Mouse (Mus musculus) activated CD4-positive, CD25-positive, alpha-beta regulatory T cell, adult 4 months (primary cell): Measurements from ENCODE around the gene Rfx3. TPM values are rescaled to one million over a fixed set of nuclear protein-coding genes. Genes with fewer than 3 reads are reported as not detected.
A peak's percentile ranks its signal among the peaks of the same experiment; 100 is the strongest.

Experiments
- ATAC-seq: one replicate; pipeline ENCODE4 v1.8.0; 2017
- polyA plus RNA-seq, 2 experiments: library from polyadenylated mRNA; unstranded; fragments of 100-300 nt; shearing (Covaris generic); gene quantifications; one replicate each; pipeline ENCODE4 v1.2.1; 2017

Gene Rfx3
- polyA plus RNA-seq, result 1 to 10 TPM; 4.2 to 4.4 TPM

- peak; percentile 47 for ATAC-seq
These were observed at the start of gene Rfx3 for GRCm38 (mm10) chr19:28010471-28011395. TSS of gene Rfx3 (minus strand) at chr19:28011166.

GRCm38 (mm10) chr19:28052058-28052457 is 41.1 kb upstream of the Rfx3 start:
- no peak for ATAC-seq

GRCm38 (mm10) chr19:28051571-28051970 is 40.6 kb upstream of the Rfx3 start:
- ATAC-seq, result no peak

- no peak for ATAC-seq
These were observed 38.3 kb upstream of the Rfx3 start for GRCm38 (mm10) chr19:28049280-28049679.

- no peak for ATAC-seq
These were observed 35.8 kb upstream of the Rfx3 start for GRCm38 (mm10) chr19:28046806-28047205.

GRCm38 (mm10) chr19:28044950-28045349 is 34.0 kb upstream of the Rfx3 start:
- ATAC-seq, result no peak

GRCm38 (mm10) chr19:28011718-28012499 is 943 bp upstream of the Rfx3 start:
- ATAC-seq, result peak; percentile 22

GRCm38 (mm10) chr19:28011396-28011717 is 391 bp upstream of the Rfx3 start:
- ATAC-seq, result peak; percentile 88

GRCm38 (mm10) chr19:28009587-28010281 is 1.2 kb downstream of the Rfx3 start:
- peak; percentile 38 for ATAC-seq

GRCm38 (mm10) chr19:28004190-28004589 is 6.8 kb downstream of the Rfx3 start:
- no peak for ATAC-seq

GRCm38 (mm10) chr19:28003474-28003873 is 7.5 kb downstream of the Rfx3 start:
- no peak for ATAC-seq

GRCm38 (mm10) chr19:28002708-28003107 is 8.3 kb downstream of the Rfx3 start:
- no peak for ATAC-seq

- no peak for ATAC-seq
These were observed 18.2 kb downstream of the Rfx3 start for GRCm38 (mm10) chr19:27992800-27993199.

GRCm38 (mm10) chr19:27988746-27989145 is 22.2 kb downstream of the Rfx3 start:
- no peak for ATAC-seq

- peak; percentile 87 for ATAC-seq
These were observed 43.4 kb downstream of the Rfx3 start for GRCm38 (mm10) chr19:27967590-27967989.

- ATAC-seq, result no peak
These were observed 49.7 kb downstream of the Rfx3 start for GRCm38 (mm10) chr19:27961271-27961670.

- no peak for ATAC-seq
These were observed 75.5 kb downstream of the Rfx3 start for GRCm38 (mm10) chr19:27935453-27935852.

- no peak for ATAC-seq
These were observed 79.8 kb downstream of the Rfx3 start for GRCm38 (mm10) chr19:27931136-27931535.

GRCm38 (mm10) chr19:27926378-27926777 is 84.6 kb downstream of the Rfx3 start:
- ATAC-seq, result peak; percentile 46

- ATAC-seq, result no peak
These were observed 91.9 kb downstream of the Rfx3 start for GRCm38 (mm10) chr19:27919040-27919439.

- no peak for ATAC-seq
These were observed 94.5 kb downstream of the Rfx3 start for GRCm38 (mm10) chr19:27916446-27916845.

GRCm38 (mm10) chr19:27906976-27907375 is 104.0 kb downstream of the Rfx3 start:
- no peak for ATAC-seq

- ATAC-seq, result no peak
These were observed 105.0 kb downstream of the Rfx3 start for GRCm38 (mm10) chr19:27905976-27906375.
